ENCODE assay signal across 14 mouse cellular contexts in genomic region chr7:142296108-142296507, GRCm38 (mm10). TPM values are rescaled to one million over a fixed set of nuclear protein-coding genes. Genes with fewer than 3 reads are reported as not detected.
"Had no signal": no experiment of that assay in that cellular context is flagged by ENCODE, and none has a peak within 500 bp of the region (broad histone marks: within the 10 kb centered on the region; RNA-seq: fewer than 3 reads in every experiment).

No protein-coding gene starts in this region.

RNA-seq across cellular contexts. Expression of gene Krtap5-1, which starts 0.8 kb away (rescaled TPM):
- total RNA-seq: gastrocnemius, adult 18-20 months; gastrocnemius, adult 8-10 months; gastrocnemius, postnatal 14 days; gastrocnemius, postnatal 36 days; heart, adult 18-20 months; heart, adult 8-10 months; heart, postnatal 25 days; heart, postnatal 4 days; layer of hippocampus, adult 2 months; layer of hippocampus, postnatal 10 days; layer of hippocampus, postnatal 25 days; left cerebral cortex, adult 2 months; left cerebral cortex, postnatal 14 days; left cerebral cortex, postnatal 36 days had no signal

RNA-seq across cellular contexts. Expression of gene Krtap5-4, which starts 7.2 kb away (rescaled TPM):
- total RNA-seq: gastrocnemius, adult 18-20 months; gastrocnemius, adult 8-10 months; gastrocnemius, postnatal 14 days; gastrocnemius, postnatal 36 days; heart, adult 18-20 months; heart, adult 8-10 months; heart, postnatal 25 days; heart, postnatal 4 days; layer of hippocampus, adult 2 months; layer of hippocampus, postnatal 10 days; layer of hippocampus, postnatal 25 days; left cerebral cortex, adult 2 months; left cerebral cortex, postnatal 14 days; left cerebral cortex, postnatal 36 days had no signal

RNA-seq across cellular contexts. Expression of gene Gm4559, which starts 21.9 kb away (rescaled TPM):
- total RNA-seq: gastrocnemius, adult 18-20 months; gastrocnemius, adult 8-10 months; gastrocnemius, postnatal 14 days; gastrocnemius, postnatal 36 days; heart, adult 18-20 months; heart, adult 8-10 months; heart, postnatal 25 days; heart, postnatal 4 days; layer of hippocampus, adult 2 months; layer of hippocampus, postnatal 10 days; layer of hippocampus, postnatal 25 days; left cerebral cortex, adult 2 months; left cerebral cortex, postnatal 14 days; left cerebral cortex, postnatal 36 days had no signal

RNA-seq across cellular contexts. Expression of gene Gm2431, which starts 38.0 kb away (rescaled TPM):
- total RNA-seq: gastrocnemius, adult 18-20 months; gastrocnemius, adult 8-10 months; gastrocnemius, postnatal 14 days; gastrocnemius, postnatal 36 days; heart, adult 18-20 months; heart, adult 8-10 months; heart, postnatal 25 days; heart, postnatal 4 days; layer of hippocampus, adult 2 months; layer of hippocampus, postnatal 10 days; layer of hippocampus, postnatal 25 days; left cerebral cortex, adult 2 months; left cerebral cortex, postnatal 14 days; left cerebral cortex, postnatal 36 days had no signal

RNA-seq across cellular contexts. Expression of gene Gm40460, which starts 55.2 kb away (rescaled TPM):
- total RNA-seq: gastrocnemius, adult 18-20 months; gastrocnemius, adult 8-10 months; gastrocnemius, postnatal 14 days; gastrocnemius, postnatal 36 days; heart, adult 18-20 months; heart, adult 8-10 months; heart, postnatal 25 days; heart, postnatal 4 days; layer of hippocampus, adult 2 months; layer of hippocampus, postnatal 10 days; layer of hippocampus, postnatal 25 days; left cerebral cortex, adult 2 months; left cerebral cortex, postnatal 14 days; left cerebral cortex, postnatal 36 days had no signal
